Mouse (Mus musculus) forebrain, embryonic 10.5 days (tissue): ENCODE measurements around the gene Gatb. TPM values are rescaled to one million over a fixed set of nuclear protein-coding genes. Genes with fewer than 3 reads are reported as not detected.
A peak's percentile ranks its signal among the peaks of the same experiment; 100 is the strongest.

Experiments
- DNase-seq: peaks from one replicate; pipeline ENCODE4 v3.0.0-alpha.2; 2017; ENCODE audit warnings: low spot score; ENCODE audit errors: extremely low spot score
- H3K27ac ChIP-seq: fragments of 300-500 bp; sonication (generic); 2 replicates; pipeline ENCODE4 v1.5.1; 2016; ENCODE audit warnings: mild to moderate bottlenecking
- H3K27me3 ChIP-seq: fragments of 300-500 bp; sonication (generic); 2 replicates; pipeline ENCODE4 v1.6.1; 2016; ENCODE audit warnings: mild to moderate bottlenecking; ENCODE audit not compliant: poor library complexity, severe bottlenecking
- H3K36me3 ChIP-seq: fragments of 300-500 bp; sonication (generic); replicated peaks from 2 replicates; pipeline ENCODE4 v1.6.1; 2016; ENCODE audit warnings: mild to moderate bottlenecking, moderate library complexity
- H3K4me1 ChIP-seq: fragments of 300-500 bp; sonication (generic); 2 replicates; pipeline ENCODE4 v1.6.1; 2016
- H3K4me3 ChIP-seq: fragments of 300-500 bp; sonication (generic); 2 replicates; pipeline ENCODE4 v1.5.1; 2016; ENCODE audit warnings: mild to moderate bottlenecking, moderate library complexity
- H3K9me3 ChIP-seq: fragments of 300-500 bp; sonication (generic); 2 replicates; pipeline ENCODE4 v1.6.1; 2016; ENCODE audit warnings: mild to moderate bottlenecking, moderate library complexity
- WGBS: fragments of 180-500 bp; shearing (Covaris S2); methylation state at CpG from one replicate; pipeline ENCODE4 v1.1.7; 2016; 5-methylcytosine and 5-hydroxymethylcytosine counted together
- polyA plus RNA-seq: library from polyadenylated mRNA; unstranded; fragments of >200 nt; fragmentation: Nextera tagmentation; extraction: Ambion mirVana; gene quantifications from 2 replicates; pipeline ENCODE4 v1.2.1, GENCODE M21; 2016

Gatb gene
- polyA plus RNA-seq, 1 experiment from 2014 or later = 30.5 TPM

- 95% methylated on average over 3 of the region's 3 CpGs for WGBS
- no peak overlapping the region for H3K4me3 ChIP-seq
- H3K4me1 ChIP-seq = no peaks in the 10 kb centered on the region
- H3K36me3 ChIP-seq = peaks cover 10% of the 10 kb centered on the region
- H3K27ac ChIP-seq = no peak overlapping the region
- no peaks in the 10 kb centered on the region for H3K9me3 ChIP-seq
- DNase-seq = no peak
- H3K27me3 ChIP-seq = no peaks in the 10 kb centered on the region
Observed at GRCm38 (mm10) chr3:85644814-85645213, 70.9 kb downstream of the Gatb start.

GRCm38 (mm10) chr3:85645517-85646004, 71.6 kb downstream of the Gatb start:
- no peaks in the 10 kb centered on the region for H3K9me3 ChIP-seq
- peaks cover 10% of the 10 kb centered on the region for H3K36me3 ChIP-seq
- H3K4me1 ChIP-seq = no peaks in the 10 kb centered on the region
- H3K27ac ChIP-seq = no peak overlapping the region
- no peak overlapping the region for H3K4me3 ChIP-seq
- H3K27me3 ChIP-seq = no peaks in the 10 kb centered on the region
- WGBS = 93% methylated on average over 7 of the region's 7 CpGs
- DNase-seq = no peak

- H3K27ac ChIP-seq = no peak overlapping the region
- no peaks in the 10 kb centered on the region for H3K4me1 ChIP-seq
- 93% methylated on average over 4 of the region's 4 CpGs for WGBS
- no peak for DNase-seq
- no peaks in the 10 kb centered on the region for H3K9me3 ChIP-seq
- peaks cover 21% of the 10 kb centered on the region for H3K36me3 ChIP-seq
- H3K27me3 ChIP-seq = no peaks in the 10 kb centered on the region
- no peak overlapping the region for H3K4me3 ChIP-seq
Observed at GRCm38 (mm10) chr3:85649176-85649575, 75.3 kb downstream of the Gatb start.

GRCm38 (mm10) chr3:85652727-85653665, 79.1 kb downstream of the Gatb start:
- Histone ChIP-seq H3K36me3 (peaks cover 27% of the 10 kb centered on the region), H3K9me3 (no peaks in the 10 kb centered on the region), H3K4me1 (peaks cover 8% of the 10 kb centered on the region), H3K4me3 (no peak overlapping the region), H3K27ac (no peak overlapping the region), H3K27me3 (no peaks in the 10 kb centered on the region)
- 86% methylated on average over 4 of the region's 4 CpGs for WGBS
- DNase-seq = no peak

- no peaks in the 10 kb centered on the region for H3K27me3 ChIP-seq
- no peak overlapping the region for H3K4me3 ChIP-seq
- H3K27ac ChIP-seq = no peak overlapping the region
- peaks cover 20% of the 10 kb centered on the region for H3K36me3 ChIP-seq
- H3K9me3 ChIP-seq = no peaks in the 10 kb centered on the region
- DNase-seq = no peak
- WGBS = 93% methylated on average over 3 of the region's 3 CpGs
- H3K4me1 ChIP-seq = peaks cover 8% of the 10 kb centered on the region
Observed at GRCm38 (mm10) chr3:85655538-85655937, 81.6 kb downstream of the Gatb start.

GRCm38 (mm10) chr3:85659681-85660080, 85.8 kb downstream of the Gatb start:
- Histone ChIP-seq H3K36me3 (peaks cover 6% of the 10 kb centered on the region; the same call in 1 of the 2 replicates), H3K9me3 (no peaks in the 10 kb centered on the region), H3K27ac (no peak overlapping the region), H3K4me3 (no peak overlapping the region), H3K4me1 (peaks cover 8% of the 10 kb centered on the region), H3K27me3 (no peaks in the 10 kb centered on the region)
- 92% methylated on average over 7 of the region's 7 CpGs for WGBS
- DNase-seq = no peak

- Histone ChIP-seq H3K4me1 (peaks cover under 1% of the 10 kb centered on the region; the same call in 1 of the 2 replicates), H3K36me3 (no peaks in the 10 kb centered on the region), H3K9me3 (no peaks in the 10 kb centered on the region), H3K4me3 (no peak overlapping the region), H3K27me3 (no peaks in the 10 kb centered on the region), H3K27ac (no peak overlapping the region)
- WGBS = 90% methylated on average over 10 of the region's 10 CpGs
- no peak for DNase-seq
Observed at GRCm38 (mm10) chr3:85661926-85662813, 88.3 kb downstream of the Gatb start.

GRCm38 (mm10) chr3:85663826-85664225, 89.9 kb downstream of the Gatb start:
- 76% methylated on average over 5 of the region's 5 CpGs for WGBS
- peak overlapping the region; percentile 40; the same call in 1 of the 2 replicates for H3K27ac ChIP-seq
- no peaks in the 10 kb centered on the region for H3K27me3 ChIP-seq
- DNase-seq = no peak
- no peak overlapping the region for H3K4me3 ChIP-seq
- H3K36me3 ChIP-seq = no peaks in the 10 kb centered on the region
- no peaks in the 10 kb centered on the region for H3K9me3 ChIP-seq
- no peaks in the 10 kb centered on the region for H3K4me1 ChIP-seq

GRCm38 (mm10) chr3:85664591-85665171, 90.8 kb downstream of the Gatb start:
- no peak for DNase-seq
- Histone ChIP-seq H3K4me1 (no peaks in the 10 kb centered on the region), H3K36me3 (no peaks in the 10 kb centered on the region), H3K4me3 (no peak overlapping the region), H3K9me3 (no peaks in the 10 kb centered on the region), H3K27me3 (no peaks in the 10 kb centered on the region), H3K27ac (no peak overlapping the region)
- 90% methylated on average over 10 of the region's 10 CpGs for WGBS

- 83% methylated on average over 3 of the region's 3 CpGs for WGBS
- no peaks in the 10 kb centered on the region for H3K36me3 ChIP-seq
- H3K4me3 ChIP-seq = no peak overlapping the region
- H3K4me1 ChIP-seq = no peaks in the 10 kb centered on the region
- no peak for DNase-seq
- H3K9me3 ChIP-seq = no peaks in the 10 kb centered on the region
- H3K27ac ChIP-seq = no peak overlapping the region
- no peaks in the 10 kb centered on the region for H3K27me3 ChIP-seq
Observed at GRCm38 (mm10) chr3:85666166-85666565, 92.2 kb downstream of the Gatb start.

- no peak for DNase-seq
- H3K36me3 ChIP-seq = no peaks in the 10 kb centered on the region
- H3K27ac ChIP-seq = no peak overlapping the region
- no peaks in the 10 kb centered on the region for H3K4me1 ChIP-seq
- H3K9me3 ChIP-seq = no peaks in the 10 kb centered on the region
- 91% methylated on average over 12 of the region's 12 CpGs for WGBS
- H3K4me3 ChIP-seq = no peak overlapping the region
- no peaks in the 10 kb centered on the region for H3K27me3 ChIP-seq
Observed at GRCm38 (mm10) chr3:85666736-85667135, 92.8 kb downstream of the Gatb start.

- DNase-seq = no peak
- no peaks in the 10 kb centered on the region for H3K27me3 ChIP-seq
- H3K27ac ChIP-seq = no peak overlapping the region
- H3K4me1 ChIP-seq = no peaks in the 10 kb centered on the region
- WGBS = 95% methylated on average over 6 of the region's 6 CpGs
- no peaks in the 10 kb centered on the region for H3K9me3 ChIP-seq
- no peak overlapping the region for H3K4me3 ChIP-seq
- H3K36me3 ChIP-seq = no peaks in the 10 kb centered on the region
Observed at GRCm38 (mm10) chr3:85667683-85668082, 93.8 kb downstream of the Gatb start.
